Mouse (Mus musculus) megakaryocyte, embryonic 14.5 days (primary cell): ENCODE measurements at regions not wholly inside any gene's neighbourhood (a gene's known extent, or its start where the extent isn't known, plus 50 kb on each side); places are given as distances from the start of the nearest gene placed in this dataset.
A peak's percentile ranks its signal among the peaks of the same experiment; 100 is the strongest.

Experiments
- H3K27me3 ChIP-seq: replicated peaks from 2 replicates; pipeline ENCODE3; 2012; ENCODE audit warnings: inconsistent platforms
- H3K36me3 ChIP-seq: replicated peaks from 2 replicates; pipeline ENCODE3; 2012; ENCODE audit warnings: low read length, inconsistent platforms, mixed read lengths
- H3K4me1 ChIP-seq: 2 replicates; pipeline ENCODE4 v1.6.1; 2012; ENCODE audit warnings: inconsistent platforms
- H3K4me3 ChIP-seq: replicated peaks from 2 replicates; pipeline ENCODE3; 2012; ENCODE audit warnings: moderate library complexity, mild to moderate bottlenecking, inconsistent platforms
- H3K9me3 ChIP-seq: 2 replicates; pipeline ENCODE4 v1.6.1; 2012; ENCODE audit warnings: inconsistent platforms
- FLI1 ChIP-seq: IDR thresholded peaks from 2 replicates; pipeline ENCODE4 v1.6.1; 2012; ENCODE audit warnings: low read length, inconsistent platforms, mixed read lengths
- GATA1 ChIP-seq: IDR thresholded peaks from 3 replicates; pipeline ENCODE4 v1.6.1; 2012; ENCODE audit warnings: mixed read lengths, low read length, inconsistent platforms, borderline replicate concordance

DNA sequence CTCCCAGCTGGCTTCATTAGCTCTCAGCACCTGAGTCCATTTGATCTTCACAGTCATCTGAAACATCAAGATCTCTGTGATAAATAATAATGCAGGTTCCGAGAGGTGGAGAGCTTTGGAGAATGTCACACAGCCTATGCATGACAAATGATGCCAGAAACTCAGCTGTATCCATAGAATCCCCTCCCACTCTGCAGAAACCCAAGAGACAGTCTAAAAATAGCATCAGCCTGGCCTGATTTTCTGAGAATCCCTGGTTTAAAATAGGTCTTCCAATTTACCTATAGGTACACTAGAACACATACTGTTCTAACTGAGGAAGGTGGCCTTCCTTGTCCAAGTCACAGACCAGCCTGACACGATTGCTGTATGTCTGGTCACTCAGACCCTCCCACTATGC lies 184.0 kb upstream of the B3gat1 start:
- H3K27me3 ChIP-seq: no peaks in the 10 kb centered on the region
- TF ChIP-seq FLI1: no peak
- TF ChIP-seq GATA1: no peak
- peaks cover 22% of the 10 kb centered on the region for H3K9me3 ChIP-seq
- H3K4me1 ChIP-seq: no peaks in the 10 kb centered on the region
- no peaks in the 10 kb centered on the region for H3K36me3 ChIP-seq
- peak overlapping the region; percentile 16 for H3K4me3 ChIP-seq

DNA sequence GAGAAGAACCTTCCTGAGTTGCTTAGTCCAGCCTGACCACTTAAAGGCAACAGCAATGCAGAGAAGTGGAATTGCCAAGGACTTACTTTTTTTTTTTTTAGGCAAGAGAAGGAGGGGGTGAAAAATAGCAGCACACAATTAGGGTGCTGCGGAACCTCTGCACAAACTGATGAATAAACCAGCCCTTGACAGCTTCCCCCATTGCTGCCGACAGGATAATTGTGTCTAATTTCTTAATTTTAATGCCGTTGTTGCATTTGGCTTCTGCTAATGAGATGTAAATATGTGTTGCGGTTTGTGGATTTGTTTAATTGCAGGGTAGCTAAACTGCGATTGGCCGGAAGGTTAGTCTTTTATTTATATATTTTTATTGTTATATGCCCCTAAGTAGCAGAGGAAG lies 157.5 kb upstream of the B3gat1 start:
- TF ChIP-seq FLI1 (no peak), GATA1 (no peak)
- Histone ChIP-seq H3K36me3 (no peaks in the 10 kb centered on the region), H3K4me1 (no peaks in the 10 kb centered on the region), H3K4me3 (no peak overlapping the region), H3K27me3 (no peaks in the 10 kb centered on the region), H3K9me3 (peaks cover 12% of the 10 kb centered on the region; the same call in 1 of the 2 replicates)

- H3K27me3 ChIP-seq: no peaks in the 10 kb centered on the region
- no peak overlapping the region for H3K4me3 ChIP-seq
- no peaks in the 10 kb centered on the region for H3K4me1 ChIP-seq
- TF ChIP-seq GATA1 (no peak), FLI1 (no peak)
- 0 out of 2 replicates have a peak, but pooled peaks cover 3% of the 10 kb centered on the region for H3K9me3 ChIP-seq
- H3K36me3 ChIP-seq: no peaks in the 10 kb centered on the region
Observed at GRCm38 (mm10) chr9:26601979-26602378, 131.5 kb upstream of the B3gat1 start.

- Histone ChIP-seq H3K9me3 (0 out of 2 replicates have a peak, but pooled peaks cover 3% of the 10 kb centered on the region), H3K36me3 (no peaks in the 10 kb centered on the region), H3K27me3 (no peaks in the 10 kb centered on the region), H3K4me1 (no peaks in the 10 kb centered on the region), H3K4me3 (no peak overlapping the region)
- TF ChIP-seq GATA1 (no peak), FLI1 (no peak)
Observed at GRCm38 (mm10) chr9:26604552-26604951, 129.0 kb upstream of the B3gat1 start.

- Histone ChIP-seq H3K36me3 (no peaks in the 10 kb centered on the region), H3K27me3 (no peaks in the 10 kb centered on the region), H3K4me3 (no peak overlapping the region), H3K4me1 (no peaks in the 10 kb centered on the region), H3K9me3 (peaks cover 28% of the 10 kb centered on the region)
- TF ChIP-seq FLI1: no peak
- TF ChIP-seq GATA1: no peak
Observed at GRCm38 (mm10) chr9:26611711-26612437, 121.7 kb upstream of the B3gat1 start.

- Histone ChIP-seq H3K4me1 (no peaks in the 10 kb centered on the region), H3K36me3 (no peaks in the 10 kb centered on the region), H3K27me3 (no peaks in the 10 kb centered on the region), H3K9me3 (peaks cover 23% of the 10 kb centered on the region; the same call in 1 of the 2 replicates), H3K4me3 (no peak overlapping the region)
- TF ChIP-seq FLI1 (no peak), GATA1 (no peak)
Observed at GRCm38 (mm10) chr9:26622840-26623448, 110.6 kb upstream of the B3gat1 start.

DNA sequence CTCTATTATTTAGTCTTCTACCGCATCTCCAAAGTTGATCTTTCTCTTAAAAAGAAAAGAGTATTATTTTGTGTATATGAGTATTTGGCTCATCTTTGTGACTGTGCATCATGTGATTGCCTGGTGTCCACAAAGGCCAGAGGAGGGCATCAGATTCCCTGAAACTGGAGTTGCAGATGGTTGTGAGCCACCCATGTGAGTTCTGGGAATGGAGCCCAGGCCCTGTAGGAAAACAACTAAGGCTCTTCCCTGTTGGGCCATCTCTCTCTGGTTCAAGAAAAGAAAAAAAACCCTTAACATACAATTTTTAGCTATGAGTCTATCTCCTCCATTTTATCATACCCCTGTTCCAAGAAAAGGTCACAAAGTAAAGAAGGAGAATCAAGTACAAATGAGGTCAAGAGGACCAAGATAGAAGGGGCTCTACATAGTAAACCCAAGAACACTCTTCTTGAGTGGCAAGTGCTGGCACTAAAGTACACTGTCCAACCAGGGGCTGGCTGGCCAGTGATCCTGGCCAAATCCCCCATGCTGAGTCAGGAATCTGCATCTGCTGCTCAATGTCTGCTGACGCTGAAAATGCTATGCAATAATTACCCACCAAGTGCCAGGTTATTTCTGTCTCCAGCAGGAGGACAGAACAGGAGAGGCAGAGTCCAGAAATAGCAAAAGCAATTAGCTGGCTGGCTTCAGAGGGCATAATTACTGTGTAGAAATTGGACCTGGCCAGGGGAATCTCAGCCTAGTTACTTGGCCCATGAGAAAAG lies 108.2 kb upstream of the B3gat1 start:
- H3K36me3 ChIP-seq: no peaks in the 10 kb centered on the region
- TF ChIP-seq GATA1 (no peak), FLI1 (no peak)
- H3K9me3 ChIP-seq: peaks cover 25% of the 10 kb centered on the region; the same call in 1 of the 2 replicates
- no peaks in the 10 kb centered on the region for H3K27me3 ChIP-seq
- H3K4me1 ChIP-seq: no peaks in the 10 kb centered on the region
- H3K4me3 ChIP-seq: no peak overlapping the region

- Histone ChIP-seq H3K9me3 (peaks cover 8% of the 10 kb centered on the region; the same call in 1 of the 2 replicates), H3K36me3 (no peaks in the 10 kb centered on the region), H3K4me1 (no peaks in the 10 kb centered on the region), H3K4me3 (no peak overlapping the region), H3K27me3 (no peaks in the 10 kb centered on the region)
- TF ChIP-seq GATA1 (no peak), FLI1 (no peak)
Observed at GRCm38 (mm10) chr9:26632891-26633650, 100.5 kb upstream of the B3gat1 start.

- H3K4me3 ChIP-seq: no peak overlapping the region
- no peaks in the 10 kb centered on the region for H3K4me1 ChIP-seq
- H3K36me3 ChIP-seq: no peaks in the 10 kb centered on the region
- H3K27me3 ChIP-seq: no peaks in the 10 kb centered on the region
- peaks cover 11% of the 10 kb centered on the region for H3K9me3 ChIP-seq
- TF ChIP-seq GATA1 (no peak), FLI1 (no peak)
Observed at GRCm38 (mm10) chr9:26635211-26635610, 98.3 kb upstream of the B3gat1 start.
